Mouse (Mus musculus) forebrain, embryonic 11.5 days (tissue): ENCODE measurements around the gene Gm20388. TPM values are rescaled to one million over a fixed set of nuclear protein-coding genes. Genes with fewer than 3 reads are reported as not detected.

Experiments used
- ATAC-seq: fragments of 200-750 bp; cut with Nextera tagmentation; replicated peaks from 2 replicates; pipeline ENCODE4 v1.8.0; 2017; ENCODE audit warnings: moderate TSS enrichment; ENCODE audit not compliant: low FRiP score
- DNase-seq: peaks from one replicate; pipeline ENCODE4 v3.0.0-alpha.2; 2017; ENCODE audit warnings: low spot score
- H3K27ac ChIP-seq: fragments of 300-500 bp; sonication (generic); 2 replicates; pipeline ENCODE4 v1.5.1; 2014; ENCODE audit warnings: low read depth, low read length
- H3K27me3 ChIP-seq: fragments of 300-500 bp; sonication (generic); 2 replicates; pipeline ENCODE4 v1.6.1; 2014; ENCODE audit warnings: mild to moderate bottlenecking, low read length, mixed read lengths; ENCODE audit not compliant: control insufficient read depth, insufficient read depth
- H3K36me3 ChIP-seq: fragments of 300-500 bp; sonication (generic); 2 replicates; pipeline ENCODE4 v1.6.1; 2014; ENCODE audit warnings: mild to moderate bottlenecking, low read length, moderate library complexity, mixed read lengths; ENCODE audit not compliant: control insufficient read depth, insufficient read depth
- H3K4me1 ChIP-seq: fragments of 300-500 bp; sonication (generic); replicated peaks from 2 replicates; pipeline ENCODE4 v1.6.1; 2014; ENCODE audit warnings: low read length, mixed read lengths; ENCODE audit not compliant: control insufficient read depth, insufficient read depth
- H3K4me2 ChIP-seq: fragments of 300-500 bp; sonication (generic); 2 replicates; pipeline ENCODE4 v1.6.1; 2014; ENCODE audit warnings: low read depth, mild to moderate bottlenecking, low read length, moderate library complexity, mixed read lengths; ENCODE audit not compliant: severe bottlenecking
- H3K4me3 ChIP-seq: fragments of 300-500 bp; sonication (generic); 2 replicates; pipeline ENCODE4 v1.5.1; 2014; ENCODE audit warnings: low read depth, low read length
- H3K9ac ChIP-seq: fragments of 300-500 bp; sonication (generic); 2 replicates; pipeline ENCODE4 v1.6.1; 2014; ENCODE audit warnings: low read length
- H3K9me3 ChIP-seq: fragments of 300-500 bp; sonication (generic); 2 replicates; pipeline ENCODE4 v1.6.1; 2016; ENCODE audit warnings: low read length, mixed read lengths; ENCODE audit not compliant: control insufficient read depth
- WGBS: fragments of 180-500 bp; shearing (Covaris S2); extraction: QIAGEN DNeasy Blood & Tissue Kit; methylation state at CpG from one replicate; pipeline ENCODE4 v1.1.7; 2014; 5-methylcytosine and 5-hydroxymethylcytosine counted together
- polyA plus RNA-seq: library from polyadenylated mRNA; unstranded; fragments of >200 nt; fragmentation: Nextera tagmentation; extraction: Ambion mirVana; gene quantifications from 2 replicates; pipeline ENCODE4 v1.2.1, GENCODE M21; 2014

Gm20388 gene
- polyA plus RNA-seq, 1 experiment from 2014 or later, result not detected

DNA sequence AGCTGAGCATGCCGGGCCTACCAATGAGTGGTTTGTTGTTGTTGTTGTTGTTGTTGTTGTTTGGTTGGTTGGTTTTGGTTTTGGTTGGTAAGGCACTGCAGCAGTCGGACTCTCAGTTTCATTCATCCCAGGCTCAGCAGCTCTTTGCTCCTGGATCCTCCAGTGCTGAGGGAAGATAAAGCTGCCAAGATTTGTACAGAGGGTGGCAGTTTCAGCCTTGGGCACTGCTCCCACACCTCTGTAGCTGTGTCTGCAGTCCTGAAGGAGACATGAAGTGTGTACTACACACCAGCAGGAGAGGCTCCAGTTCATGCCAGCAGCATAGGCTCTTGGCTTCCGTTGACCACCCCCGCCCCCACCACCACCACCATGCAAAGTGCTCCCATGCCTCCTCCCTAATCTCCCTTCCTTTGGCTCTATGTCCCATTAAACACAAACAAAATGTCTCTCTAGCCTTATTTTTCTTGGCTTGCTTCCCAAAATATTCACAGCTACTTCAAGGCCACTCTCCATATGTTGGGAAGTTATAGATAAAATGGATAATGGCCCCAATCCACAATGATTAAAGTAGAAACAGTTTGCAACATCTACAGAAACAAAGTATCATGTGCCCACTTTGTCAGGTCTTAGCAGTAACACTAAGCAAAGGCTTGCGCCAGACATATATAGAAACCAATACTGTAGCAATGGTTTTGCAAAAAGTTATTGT lies 3740.9 kb downstream of the Gm20388 start:
- no peaks in the 10 kb centered on the region for H3K36me3 ChIP-seq
- no peak overlapping the region for H3K9ac ChIP-seq
- no peak overlapping the region for H3K27ac ChIP-seq
- peaks cover 10% of the 10 kb centered on the region; the same call in 1 of the 2 replicates for H3K4me1 ChIP-seq
- no peaks in the 10 kb centered on the region for H3K9me3 ChIP-seq
- DNase-seq, result no peak
- no peaks in the 10 kb centered on the region for H3K27me3 ChIP-seq
- H3K4me2 ChIP-seq, result no peak overlapping the region
- no peak for ATAC-seq
- H3K4me3 ChIP-seq, result no peak overlapping the region
- 88% methylated on average over 5 of the region's 5 CpGs for WGBS

DNA sequence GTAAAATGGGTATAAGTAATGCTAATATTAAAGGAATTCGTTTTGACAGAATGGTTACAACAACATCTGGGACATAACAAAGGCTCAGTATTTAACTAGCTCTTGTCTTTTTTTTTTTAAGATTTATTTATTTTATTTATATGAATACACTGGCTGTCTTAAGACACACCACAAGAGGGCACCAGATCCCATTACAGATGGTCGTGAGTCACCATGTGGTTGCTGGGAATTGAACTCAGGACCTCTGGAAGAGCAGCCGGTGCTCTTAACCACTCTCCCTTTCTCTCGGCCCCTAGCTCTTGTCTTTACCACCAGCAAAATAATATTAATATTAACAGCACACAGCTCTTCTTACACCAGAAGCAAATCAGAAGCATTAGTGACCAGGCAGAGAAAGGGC lies 3742.0 kb downstream of the Gm20388 start:
- H3K27ac ChIP-seq, result no peak overlapping the region
- no peak overlapping the region for H3K4me3 ChIP-seq
- no peaks in the 10 kb centered on the region for H3K27me3 ChIP-seq
- DNase-seq (no peak), ATAC-seq (no peak)
- WGBS, result 67% methylated on average over 4 of the region's 4 CpGs
- no peaks in the 10 kb centered on the region for H3K9me3 ChIP-seq
- peaks cover 10% of the 10 kb centered on the region; the same call in 1 of the 2 replicates for H3K4me1 ChIP-seq
- no peaks in the 10 kb centered on the region for H3K36me3 ChIP-seq
- H3K4me2 ChIP-seq, result no peak overlapping the region
- H3K9ac ChIP-seq, result no peak overlapping the region

DNA sequence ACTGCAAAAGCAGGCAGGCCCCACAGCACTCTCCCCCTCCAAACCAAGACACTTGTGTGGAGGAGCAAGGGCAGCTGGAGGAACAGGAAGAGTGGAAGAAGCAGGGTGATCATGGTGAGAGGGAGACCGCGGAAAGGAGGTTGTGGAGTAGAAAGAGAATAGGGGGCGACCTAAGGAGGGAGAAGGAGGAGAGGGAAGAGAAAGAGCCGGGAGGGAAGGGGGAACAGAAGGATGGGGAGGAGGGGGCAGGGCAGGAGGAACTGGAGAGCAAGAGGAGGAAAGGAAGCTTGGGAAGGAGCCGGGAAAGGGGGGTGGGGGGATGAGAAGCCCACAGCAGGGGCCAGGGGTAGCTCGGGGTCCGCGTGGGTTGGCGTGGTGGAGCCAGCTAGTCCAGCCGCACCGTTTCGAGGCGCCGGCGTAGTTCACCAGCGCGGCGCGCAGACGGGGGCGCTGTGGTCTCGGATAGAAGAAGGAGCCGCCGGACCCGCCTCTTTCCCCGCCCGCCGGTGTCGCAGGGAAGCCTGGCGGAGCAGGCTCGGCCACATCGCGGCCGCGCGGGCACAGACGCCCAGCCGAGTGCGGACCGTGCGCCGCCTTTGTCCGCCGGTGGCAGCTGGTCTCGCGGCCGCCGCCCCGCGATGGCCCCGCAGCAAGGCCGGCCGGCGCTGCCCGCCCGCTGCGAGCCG lies 3742.8 kb downstream of the Gm20388 start, which contains the start of gene Rhou:
Gene Rhou (plus strand): TSS at position 622 of the 686 bp plus-strand sequence.
- Histone ChIP-seq H3K27ac (peak within 1 kb of the TSS; percentile 51), H3K4me3 (peak within 1 kb of the TSS; percentile 78), H3K9ac (peak within 1 kb of the TSS; percentile 87), H3K9me3 (no peaks in the 10 kb centered on the region), H3K36me3 (no peaks in the 10 kb centered on the region), H3K27me3 (no peaks in the 10 kb centered on the region), H3K4me1 (peaks cover 10% of the 10 kb centered on the region; the same call in 1 of the 2 replicates), H3K4me2 (peak within 1 kb of the TSS; percentile 70)
- DNase-seq, result peak; percentile 96
- peak; percentile 83 for ATAC-seq
- 0% methylated on average over 43 of the region's 58 CpGs for WGBS

DNA sequence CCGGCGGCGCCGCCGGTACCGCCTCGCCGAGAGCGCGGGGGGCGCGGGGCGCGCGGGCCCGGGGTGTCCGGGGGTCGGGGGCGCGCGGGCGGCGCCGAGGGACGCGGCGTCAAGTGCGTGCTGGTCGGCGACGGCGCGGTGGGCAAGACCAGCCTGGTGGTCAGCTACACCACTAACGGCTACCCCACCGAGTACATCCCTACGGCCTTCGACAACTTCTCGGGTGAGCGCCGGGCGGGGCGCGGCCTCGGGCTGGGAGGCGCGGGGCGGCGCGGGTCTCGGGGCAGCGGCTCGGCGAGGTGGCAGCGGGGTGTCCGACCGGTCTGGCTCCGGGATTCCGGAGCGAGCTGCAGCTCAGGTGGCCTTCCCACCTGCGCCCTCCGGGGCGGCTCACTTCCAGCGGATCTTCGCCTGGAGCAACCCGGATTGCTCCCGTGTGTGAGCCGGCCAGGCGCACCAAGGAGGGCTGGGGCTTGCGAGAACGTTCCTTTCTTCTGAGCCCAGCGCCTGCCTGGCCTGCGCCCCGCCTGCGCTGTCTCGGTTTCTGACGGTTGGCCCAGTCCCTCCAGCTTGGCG lies 3743.4 kb downstream of the Gm20388 start:
- peak overlapping the region; percentile 87 for H3K9ac ChIP-seq
- peak overlapping the region; percentile 70 for H3K4me2 ChIP-seq
- DNase-seq (peak; percentile 83), ATAC-seq (peak; percentile 74)
- peak overlapping the region; percentile 78 for H3K4me3 ChIP-seq
- under 1% methylated on average over 50 of the region's 77 CpGs for WGBS
- H3K27me3 ChIP-seq, result no peaks in the 10 kb centered on the region
- H3K36me3 ChIP-seq, result no peaks in the 10 kb centered on the region; the same call in 1 of the 2 replicates
- peak overlapping the region; percentile 51 for H3K27ac ChIP-seq
- peaks cover 10% of the 10 kb centered on the region; the same call in 1 of the 2 replicates for H3K4me1 ChIP-seq
- no peaks in the 10 kb centered on the region for H3K9me3 ChIP-seq

DNA sequence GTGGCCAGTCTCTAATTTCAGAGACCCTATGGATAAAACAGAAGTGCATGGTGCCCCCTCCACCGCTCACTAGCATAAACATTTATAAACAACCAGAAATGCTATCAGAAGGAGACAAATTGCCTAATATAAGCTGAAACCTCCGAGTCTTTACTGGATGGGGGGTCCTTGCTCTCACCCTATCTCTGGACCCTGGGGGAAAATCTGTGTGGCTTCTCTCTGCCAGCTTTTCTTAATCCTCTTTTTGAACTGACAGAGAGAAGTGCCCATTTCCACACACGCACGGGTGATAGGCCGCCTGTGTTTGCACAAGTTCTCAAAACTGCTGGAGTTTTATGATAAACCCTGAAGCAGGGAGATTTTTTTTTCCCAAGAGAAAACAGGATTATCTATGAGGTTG lies 3744.1 kb downstream of the Gm20388 start:
- WGBS, result 12% methylated on average over 5 of the region's 5 CpGs
- H3K4me3 ChIP-seq, result peak overlapping the region; percentile 78
- DNase-seq, result no peak

DNA sequence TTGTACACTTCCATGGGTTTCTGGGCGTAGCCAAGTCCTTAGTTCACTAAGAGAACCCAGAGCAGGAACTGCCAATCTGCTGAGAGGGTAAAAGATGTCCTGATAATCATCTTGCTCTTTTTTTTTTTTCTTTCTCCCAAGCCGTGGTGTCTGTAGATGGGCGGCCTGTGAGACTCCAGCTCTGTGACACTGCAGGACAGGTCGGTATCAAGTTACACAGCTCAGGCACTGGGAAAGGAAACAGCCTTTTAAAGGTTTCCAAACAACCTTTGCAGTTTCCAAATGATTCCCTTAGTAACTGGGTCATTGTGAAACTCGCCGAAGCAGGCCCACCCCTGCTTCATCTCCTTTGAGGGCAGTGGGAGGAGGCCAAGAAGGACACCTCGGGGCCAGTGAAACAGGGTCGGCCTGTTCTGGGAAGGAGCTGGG lies 3744.7 kb downstream of the Gm20388 start:
- no peaks in the 10 kb centered on the region for H3K27me3 ChIP-seq
- H3K9ac ChIP-seq, result peak overlapping the region; percentile 87
- 2% methylated on average over 8 of the region's 8 CpGs for WGBS
- no peak for ATAC-seq
- H3K4me1 ChIP-seq, result peaks cover 10% of the 10 kb centered on the region; the same call in 1 of the 2 replicates
- no peak overlapping the region for H3K27ac ChIP-seq
- no peak for DNase-seq
- no peaks in the 10 kb centered on the region for H3K9me3 ChIP-seq
- peak overlapping the region; percentile 70 for H3K4me2 ChIP-seq
- no peaks in the 10 kb centered on the region; the same call in 1 of the 2 replicates for H3K36me3 ChIP-seq
- peak overlapping the region; percentile 78 for H3K4me3 ChIP-seq

More for the DNA sequence above, 3744.1 kb downstream of the Gm20388 start:
- Histone ChIP-seq H3K9ac (peak overlapping the region; percentile 87), H3K4me1 (peaks cover 10% of the 10 kb centered on the region; the same call in 1 of the 2 replicates), H3K36me3 (no peaks in the 10 kb centered on the region; the same call in 1 of the 2 replicates), H3K27ac (no peak overlapping the region), H3K4me2 (peak overlapping the region; percentile 70), H3K9me3 (no peaks in the 10 kb centered on the region), H3K27me3 (no peaks in the 10 kb centered on the region)
- ATAC-seq, result no peak

DNA sequence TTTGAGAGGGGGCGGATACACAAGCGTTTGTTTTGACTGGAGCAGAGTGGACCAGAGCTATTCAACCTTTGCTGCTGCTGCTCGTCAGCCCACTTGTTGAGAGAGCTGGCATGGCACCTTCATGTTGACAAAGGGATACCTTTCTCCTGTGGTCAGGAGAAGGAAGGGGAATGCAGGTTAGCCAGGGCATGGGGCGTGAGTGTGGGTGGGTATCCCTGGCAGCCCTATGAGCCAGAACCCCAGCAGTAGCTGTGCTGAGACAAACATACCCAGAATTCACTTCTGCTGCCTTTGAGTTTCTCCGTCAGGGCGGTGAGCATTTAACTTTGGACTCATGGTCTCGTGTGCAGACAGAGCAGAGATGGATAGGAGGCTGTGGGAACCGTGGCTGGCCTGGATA lies 3747.2 kb downstream of the Gm20388 start:
- no peaks in the 10 kb centered on the region for H3K9me3 ChIP-seq
- no peaks in the 10 kb centered on the region for H3K27me3 ChIP-seq
- no peak overlapping the region for H3K4me3 ChIP-seq
- H3K27ac ChIP-seq, result no peak overlapping the region
- H3K36me3 ChIP-seq, result no peaks in the 10 kb centered on the region; the same call in 1 of the 2 replicates
- no peak overlapping the region for H3K9ac ChIP-seq
- ATAC-seq, result no peak
- 90% methylated on average over 8 of the region's 8 CpGs for WGBS
- H3K4me1 ChIP-seq, result peaks cover 10% of the 10 kb centered on the region; the same call in 1 of the 2 replicates
- no peak overlapping the region for H3K4me2 ChIP-seq
- no peak for DNase-seq

DNA sequence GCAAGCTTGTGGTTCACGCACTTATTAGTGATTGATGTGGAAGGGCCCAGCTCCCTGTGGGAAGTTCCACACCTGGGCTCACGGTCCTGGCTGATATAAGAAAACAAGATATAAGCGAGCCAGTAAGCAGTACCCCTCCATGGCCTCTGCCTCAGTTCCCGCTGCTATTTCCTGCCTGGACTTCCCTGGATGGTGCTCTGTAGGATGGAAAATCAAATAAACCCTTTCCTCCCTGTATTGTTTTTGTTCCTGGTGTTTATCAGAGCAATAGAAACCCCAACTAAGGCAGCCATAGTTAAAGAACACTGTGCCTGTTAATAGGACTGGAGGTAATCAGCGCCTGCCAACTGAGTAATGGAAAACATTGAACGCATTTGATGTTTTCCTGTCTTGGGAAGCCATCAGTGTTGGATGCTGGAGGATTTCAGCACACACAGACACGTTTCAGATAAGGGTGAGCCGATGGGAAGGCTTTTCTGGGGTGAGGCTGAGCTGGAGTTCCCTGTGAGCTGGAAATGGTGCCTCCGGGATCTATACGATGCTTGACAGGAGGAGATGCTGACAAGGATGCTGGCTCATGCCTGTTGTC lies 3748.9 kb downstream of the Gm20388 start:
- 89% methylated on average over 10 of the region's 10 CpGs for WGBS
- no peaks in the 10 kb centered on the region for H3K27me3 ChIP-seq
- peaks cover 10% of the 10 kb centered on the region; the same call in 1 of the 2 replicates for H3K4me1 ChIP-seq
- H3K36me3 ChIP-seq, result no peaks in the 10 kb centered on the region; the same call in 1 of the 2 replicates
- DNase-seq (no peak), ATAC-seq (no peak)
- no peak overlapping the region for H3K27ac ChIP-seq
- no peak overlapping the region for H3K4me2 ChIP-seq
- no peak overlapping the region for H3K9ac ChIP-seq
- no peaks in the 10 kb centered on the region for H3K9me3 ChIP-seq
- H3K4me3 ChIP-seq, result no peak overlapping the region
